Mouse (Mus musculus) ovary, postnatal 14 days (tissue): ENCODE measurements around the gene Trpc1.

Experiments used
- DNase-seq: peaks from one replicate; pipeline ENCODE4 v3.0.0; 2022; ENCODE audit warnings: low spot score

The Trpc1 gene

DNA sequence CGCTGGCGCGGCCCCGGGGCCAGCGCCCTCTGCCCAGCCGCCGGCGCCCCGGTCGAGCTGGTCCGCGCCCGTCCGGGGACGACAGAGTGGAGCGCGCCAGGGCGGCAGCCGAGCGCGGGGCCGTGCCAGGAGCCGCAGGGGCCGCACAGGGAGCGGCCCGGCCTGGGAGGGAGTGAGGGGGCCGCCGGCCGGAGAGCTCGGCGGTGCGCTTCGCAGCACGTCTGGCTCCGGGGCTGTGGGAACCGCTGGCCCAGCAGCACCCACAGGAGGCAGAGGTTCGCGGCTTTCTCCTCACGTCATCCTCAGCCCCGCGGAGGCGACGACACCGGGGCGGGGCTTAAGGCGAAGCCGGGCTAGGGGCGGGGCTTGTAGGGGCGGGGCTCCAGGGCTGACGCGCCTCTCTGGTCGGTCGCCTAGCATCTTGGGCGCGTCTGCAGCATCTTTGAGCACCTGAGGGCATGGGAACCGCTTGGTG is at the start of gene Trpc1:
Gene Trpc1, minus strand, starts transcription at position 339 of the 475 bp plus-strand sequence.
- DNase-seq: peak; percentile 55

DNA sequence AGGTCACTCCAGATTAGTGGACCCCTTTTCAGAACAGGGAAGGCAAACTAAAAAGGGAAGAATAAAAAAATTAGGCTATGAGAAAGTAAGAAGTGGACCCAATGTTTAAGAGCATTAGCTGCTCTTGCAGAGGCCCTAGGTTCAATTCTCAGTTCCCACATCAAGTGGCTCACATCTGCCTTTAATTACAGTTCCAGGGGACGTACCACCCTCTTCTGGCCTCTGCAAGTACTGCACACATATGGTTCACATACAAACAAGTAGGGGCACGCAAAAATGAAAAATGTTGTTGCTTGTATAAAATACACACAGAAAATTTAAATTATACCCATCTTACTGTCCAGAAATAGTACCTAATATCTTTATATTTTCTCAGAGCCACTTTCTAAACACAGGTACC is 46.1 kb upstream of the Trpc1 start:
- no peak for DNase-seq

DNA sequence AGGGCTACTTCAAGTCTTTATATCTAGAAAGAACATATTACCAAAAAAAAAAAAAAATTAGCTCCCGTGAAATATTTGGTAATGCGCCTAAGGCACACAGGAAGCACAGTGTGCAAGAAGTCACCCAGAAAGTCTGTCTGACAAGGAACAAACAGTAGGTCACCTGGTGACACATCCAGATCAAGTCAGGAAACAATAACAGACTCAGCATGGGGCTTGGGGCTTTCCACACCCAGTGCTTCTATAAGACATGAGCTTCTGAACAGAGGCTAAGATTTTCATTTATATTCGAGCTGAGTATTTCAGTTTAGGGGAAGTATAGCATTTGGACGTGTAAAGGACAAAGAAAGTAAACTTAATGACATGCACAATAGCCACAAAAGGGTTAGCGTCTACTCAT is 45.7 kb upstream of the Trpc1 start:
- no peak for DNase-seq

DNA sequence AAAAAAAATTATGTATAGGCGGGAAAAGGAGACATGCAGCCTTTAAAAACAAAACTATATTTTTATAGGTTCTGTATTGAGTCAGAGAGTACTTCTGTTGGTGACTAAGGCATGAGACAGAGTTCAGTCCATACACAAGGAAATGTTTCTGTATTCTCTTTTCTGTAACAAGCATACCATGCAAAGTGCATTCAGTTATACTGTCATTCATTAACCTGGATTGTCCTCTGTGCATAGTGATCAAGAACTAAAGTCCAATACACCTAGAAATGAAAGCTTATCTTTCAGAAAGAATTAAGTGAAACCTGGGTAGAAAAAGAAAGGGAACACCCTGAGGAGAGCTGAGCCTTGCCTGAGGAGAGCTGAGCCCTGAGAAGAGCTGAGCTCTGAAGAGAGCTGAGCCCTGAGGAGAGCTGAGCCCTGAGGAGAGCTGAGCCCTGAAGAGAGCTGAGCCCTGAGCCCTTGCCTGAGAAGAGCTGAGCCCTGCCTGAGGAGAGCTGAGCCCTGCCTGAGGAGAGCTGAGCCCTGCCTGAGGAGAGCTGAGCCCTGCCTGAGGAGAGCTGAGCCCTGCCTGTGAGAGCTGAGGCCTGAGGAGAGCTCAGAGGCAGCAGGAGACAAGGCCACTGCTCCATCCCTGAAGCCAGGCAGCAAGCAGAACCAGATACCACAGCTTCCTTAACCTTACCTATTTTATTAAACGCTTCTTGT is 45.1 kb upstream of the Trpc1 start:
- DNase-seq: no peak

DNA sequence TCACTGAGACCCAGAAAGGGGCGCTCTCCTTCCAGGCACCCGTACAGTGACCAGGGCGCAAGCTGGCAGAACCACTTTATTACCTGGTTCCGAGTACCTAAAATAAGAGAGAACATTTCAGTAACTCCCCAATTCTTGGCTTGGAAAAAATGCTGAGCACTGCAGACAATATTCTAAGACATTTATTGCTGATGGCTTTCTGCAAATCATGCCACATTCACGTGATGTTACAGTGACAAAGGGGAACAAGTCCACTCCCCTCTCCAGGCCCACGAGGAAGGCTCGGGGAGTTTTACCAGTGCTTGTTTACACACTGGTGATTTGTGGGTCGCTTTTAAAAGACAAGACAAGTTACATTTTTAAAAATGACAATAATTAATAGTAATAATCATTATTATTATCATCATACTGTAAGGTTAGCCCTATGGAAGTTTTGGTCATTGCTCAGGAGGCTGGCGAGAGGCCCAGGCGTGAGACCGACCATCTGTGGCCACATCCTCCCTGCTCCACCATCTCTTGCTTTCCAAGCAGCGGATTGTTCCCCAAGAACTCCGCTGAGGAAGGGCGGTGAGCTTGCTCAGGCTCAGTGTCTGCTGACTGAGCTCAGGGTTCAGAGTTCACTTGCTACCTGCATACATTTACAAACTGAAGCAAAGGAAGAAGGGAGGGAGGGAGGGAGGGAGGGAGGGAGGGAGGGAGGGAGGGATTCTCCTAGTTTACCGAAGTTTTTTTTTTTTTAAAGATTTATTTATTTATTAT is 44.0 kb upstream of the Trpc1 start:
- DNase-seq: no peak

DNA sequence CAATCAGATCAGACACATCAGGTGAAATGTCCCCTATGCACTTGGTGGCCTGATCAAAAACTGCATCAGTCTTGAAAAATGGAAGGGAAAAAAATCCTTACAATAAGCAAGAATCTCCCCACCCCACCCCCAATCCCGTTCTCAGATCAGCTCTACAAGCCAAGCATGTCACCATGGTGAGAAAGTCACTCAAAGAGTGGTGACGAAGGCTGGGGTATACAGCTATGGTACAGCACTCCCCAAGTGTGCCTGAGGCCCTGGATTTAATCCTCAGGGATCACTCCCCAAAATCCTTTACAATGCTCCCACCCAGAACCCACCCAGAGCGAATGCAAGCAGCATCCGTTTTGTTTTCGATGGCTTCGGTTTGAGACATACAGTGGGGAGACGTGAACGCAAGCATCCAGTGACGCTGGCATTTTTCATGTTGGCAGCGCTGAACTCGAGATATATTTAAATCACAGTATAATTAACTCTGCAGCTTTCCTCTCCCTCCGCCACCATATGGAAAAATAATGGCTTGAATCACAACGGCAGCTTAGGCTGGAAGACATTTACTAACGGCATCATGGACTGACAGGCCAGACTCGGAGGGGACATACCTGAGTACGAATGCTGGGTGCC is 34.8 kb upstream of the Trpc1 start:
- no peak for DNase-seq

DNA sequence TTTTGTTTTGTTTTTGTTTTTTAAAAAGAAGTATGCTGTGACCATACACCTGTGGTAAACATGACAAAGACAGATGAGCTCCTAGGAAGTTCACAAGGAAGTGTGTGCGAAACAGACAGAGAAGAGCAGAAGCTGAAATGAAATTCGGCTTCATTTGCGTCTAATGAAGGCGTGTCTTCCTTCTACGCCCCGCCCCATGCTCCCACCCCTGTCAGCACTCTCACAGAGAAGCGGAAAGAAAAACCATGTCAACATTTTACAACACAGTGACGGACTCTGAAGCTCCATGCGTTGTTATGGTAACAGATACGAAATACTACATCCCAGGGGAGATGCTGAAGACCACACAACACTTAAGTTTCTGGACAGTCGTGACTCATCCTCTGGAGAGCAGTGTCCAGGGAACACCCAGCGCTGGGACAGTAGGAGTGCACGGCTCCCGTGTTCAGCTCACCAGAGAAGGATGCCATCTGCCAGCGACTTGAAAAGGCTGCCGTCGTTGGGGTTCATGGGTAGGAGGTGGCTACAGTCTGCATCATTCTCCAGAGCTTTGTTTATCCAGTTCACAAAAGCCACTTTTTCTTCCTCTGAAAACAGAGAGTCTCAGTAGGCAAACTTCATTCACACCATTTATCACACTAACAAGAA is 33.6 kb upstream of the Trpc1 start:
- no peak for DNase-seq

DNA sequence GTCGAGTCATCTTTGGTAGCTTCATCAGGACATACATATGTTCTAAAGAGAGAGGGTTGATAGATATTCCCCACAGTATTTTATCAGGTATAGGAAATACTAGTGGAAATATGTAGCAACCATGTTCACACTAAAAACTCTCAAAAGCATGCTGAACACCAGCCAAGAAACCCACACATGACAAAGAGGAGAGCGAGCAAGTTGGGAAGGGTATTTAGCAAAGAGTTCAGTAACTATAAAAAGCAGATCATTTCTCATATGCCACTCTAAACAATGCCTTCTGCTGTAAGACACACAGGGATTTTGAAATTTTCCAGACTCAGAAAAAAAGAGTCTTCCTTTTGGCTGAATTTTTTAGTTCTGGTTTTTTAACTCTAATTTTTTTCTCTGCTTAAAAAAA is 21.5 kb upstream of the Trpc1 start:
- DNase-seq: no peak

DNA sequence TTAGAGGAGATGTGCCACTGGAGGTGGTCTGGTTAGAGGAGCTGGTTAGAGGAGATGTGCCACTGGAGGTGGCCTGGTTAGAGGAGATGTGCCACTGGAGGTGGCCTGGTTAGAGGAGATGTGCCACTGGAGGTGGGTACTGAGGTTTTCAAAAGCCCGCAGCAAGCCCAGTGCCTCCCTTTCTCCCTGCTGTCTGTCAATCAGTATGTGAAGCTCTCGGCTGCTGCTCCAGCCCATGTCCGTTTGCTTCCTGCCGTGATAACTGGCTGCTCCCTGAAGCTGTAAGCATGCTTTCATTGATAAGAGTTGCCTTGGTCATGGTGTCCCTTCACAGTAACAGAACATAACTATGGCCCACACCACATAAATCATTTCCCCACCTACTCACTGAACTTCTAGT is 13.0 kb upstream of the Trpc1 start:
- no peak for DNase-seq

DNA sequence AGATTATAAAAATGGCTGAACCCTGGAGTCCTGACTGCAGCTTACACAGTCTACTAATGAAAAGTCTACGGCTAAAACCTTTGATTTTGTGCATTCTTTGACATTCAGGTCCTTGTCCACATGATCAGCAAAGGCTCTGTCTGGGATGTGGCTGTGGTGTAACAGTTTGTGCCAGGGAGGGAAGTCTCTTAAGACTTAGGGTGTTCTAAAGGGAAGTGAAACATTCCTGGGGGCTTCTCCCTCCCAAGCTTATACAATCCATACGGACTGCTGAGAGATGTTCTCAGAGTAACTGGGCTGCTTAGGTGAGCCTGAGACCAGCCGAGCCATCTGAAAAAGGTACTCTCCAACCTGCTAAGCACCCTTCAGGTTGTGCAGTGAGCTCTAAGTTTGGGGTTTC is 12.1 kb upstream of the Trpc1 start:
- no peak for DNase-seq

DNA sequence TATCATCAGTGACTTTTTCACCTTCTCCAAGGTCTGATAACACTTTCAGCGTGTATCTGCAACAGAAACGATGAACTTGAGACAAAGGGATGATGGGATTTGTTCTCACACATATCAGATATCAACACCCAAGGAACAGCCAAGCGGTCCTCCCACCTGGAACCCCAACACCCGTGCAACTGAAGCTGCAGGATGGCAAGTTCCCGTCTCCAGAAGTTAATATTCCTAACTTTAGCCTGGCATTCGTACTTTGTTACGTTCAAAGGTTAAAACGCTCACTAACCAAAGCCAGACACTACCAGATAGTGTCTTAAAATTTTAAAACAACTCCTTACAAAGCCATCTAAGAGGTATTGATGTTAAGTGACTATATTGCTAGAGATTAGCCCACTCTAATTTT is 11.2 kb upstream of the Trpc1 start:
- no peak for DNase-seq

DNA sequence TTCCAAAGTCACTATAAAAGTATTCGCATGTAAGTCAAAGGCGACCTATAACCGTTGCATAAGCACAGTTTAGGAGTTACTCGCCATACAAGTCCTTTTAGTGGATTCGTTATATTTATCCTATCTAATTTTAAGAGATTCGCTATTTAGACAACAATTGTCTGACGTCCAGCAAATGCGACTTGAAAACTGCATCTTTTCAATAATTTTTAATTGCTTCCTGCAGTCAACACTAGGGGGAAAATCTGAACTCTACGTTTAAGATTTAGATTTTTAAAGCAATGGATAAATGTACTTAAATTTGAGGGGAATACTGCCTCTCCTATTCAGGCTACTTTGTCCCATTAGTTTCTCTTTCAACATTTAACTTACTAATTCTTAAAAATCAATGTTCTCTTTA is 571 bp upstream of the Trpc1 start:
- DNase-seq: no peak

DNA sequence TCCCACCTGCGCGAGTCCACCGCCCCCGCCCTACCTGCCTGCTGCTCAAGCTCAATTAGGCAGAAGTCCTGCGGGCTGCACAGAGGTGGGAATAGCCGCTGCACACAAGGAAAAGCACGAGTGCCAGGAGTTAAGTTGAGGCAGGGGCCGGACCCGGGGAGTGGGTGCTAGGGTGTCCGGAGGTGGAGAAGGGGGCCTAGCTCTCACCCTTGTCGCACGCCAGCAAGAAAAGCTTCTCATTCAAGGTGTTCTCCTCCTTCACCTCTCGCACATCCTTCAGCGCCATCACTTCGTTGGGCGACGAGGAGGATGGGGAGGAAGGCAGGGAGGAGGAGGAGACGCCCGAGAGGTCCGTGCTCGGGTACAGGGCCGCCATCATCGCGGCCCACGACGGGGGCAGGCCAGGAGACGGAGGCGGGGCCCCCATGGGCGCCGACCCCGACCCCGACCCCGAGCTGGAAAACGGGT is 680 bp downstream of the Trpc1 start:
- no peak for DNase-seq

DNA sequence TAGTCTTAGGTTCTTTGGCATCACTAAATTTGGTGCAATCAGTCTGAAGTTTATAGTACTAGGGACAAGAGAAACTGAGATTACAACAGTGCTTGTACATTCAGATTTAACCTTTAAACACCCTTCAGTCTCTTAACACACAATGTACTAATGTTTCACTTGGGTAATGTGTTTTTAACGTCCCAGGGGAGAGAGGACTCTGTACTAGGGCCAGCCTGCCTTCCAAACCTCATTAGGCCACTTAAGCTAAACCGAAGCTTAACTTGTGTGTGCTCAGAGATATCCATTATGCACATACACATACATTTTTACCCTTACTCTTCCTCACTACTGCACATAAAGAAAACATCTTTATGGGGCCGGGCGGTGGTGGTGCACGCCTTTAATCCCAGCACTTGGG is 2.9 kb downstream of the Trpc1 start:
- no peak for DNase-seq

DNA sequence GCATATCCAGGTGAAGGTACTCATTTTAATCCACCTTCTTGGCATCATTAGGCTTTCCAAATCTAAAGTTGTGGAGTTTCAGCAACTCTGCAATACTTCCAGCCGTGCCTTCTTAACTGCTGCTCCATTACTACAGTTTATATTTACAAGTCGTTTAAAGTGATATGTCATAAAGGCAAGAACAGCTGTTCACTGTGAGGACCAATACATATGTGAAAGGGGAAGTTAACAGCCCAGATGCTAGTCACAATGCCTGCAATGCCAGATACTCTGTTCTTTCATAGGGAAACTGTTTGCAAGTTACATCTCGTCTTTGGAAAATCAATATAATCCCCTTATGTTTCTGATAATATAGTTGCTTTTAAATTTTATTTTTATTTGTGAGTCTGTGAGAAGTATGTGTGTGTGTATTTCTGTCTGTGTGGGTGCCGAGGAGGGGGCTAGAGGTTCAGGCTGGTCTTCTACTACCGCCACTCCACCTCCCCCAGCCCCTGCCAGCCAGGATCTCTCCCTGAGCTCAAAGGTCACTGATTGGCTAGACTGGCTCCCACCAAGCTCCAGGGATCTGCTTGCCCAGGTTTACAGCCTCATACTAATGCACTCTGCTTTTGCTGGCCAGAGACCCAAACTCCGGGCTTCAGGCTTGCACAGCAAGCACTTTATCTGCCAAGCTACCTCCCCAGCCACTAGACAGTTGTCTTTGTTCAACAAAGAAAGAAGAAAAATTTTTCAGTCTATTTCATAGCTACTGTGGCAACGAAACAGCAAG is 5.1 kb downstream of the Trpc1 start:
- DNase-seq: no peak

DNA sequence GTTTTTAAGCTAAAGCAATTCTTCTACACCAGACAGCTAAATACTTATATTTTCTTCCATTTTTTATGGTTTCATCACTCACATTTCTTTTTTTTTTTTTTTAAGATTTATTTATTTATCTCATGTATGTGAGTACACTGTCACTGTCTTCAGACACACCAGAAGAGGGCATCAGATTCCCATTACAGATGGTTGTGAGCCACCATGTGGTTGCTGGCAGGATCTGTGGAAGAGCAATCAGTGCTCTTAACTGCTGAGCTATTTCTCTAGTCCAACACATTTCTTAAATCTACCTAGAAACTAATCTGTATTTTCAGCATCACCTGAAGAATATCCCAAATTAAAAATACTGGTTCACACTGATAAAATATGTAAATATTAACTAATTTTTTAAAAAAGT is 13.9 kb downstream of the Trpc1 start:
- DNase-seq: no peak

DNA sequence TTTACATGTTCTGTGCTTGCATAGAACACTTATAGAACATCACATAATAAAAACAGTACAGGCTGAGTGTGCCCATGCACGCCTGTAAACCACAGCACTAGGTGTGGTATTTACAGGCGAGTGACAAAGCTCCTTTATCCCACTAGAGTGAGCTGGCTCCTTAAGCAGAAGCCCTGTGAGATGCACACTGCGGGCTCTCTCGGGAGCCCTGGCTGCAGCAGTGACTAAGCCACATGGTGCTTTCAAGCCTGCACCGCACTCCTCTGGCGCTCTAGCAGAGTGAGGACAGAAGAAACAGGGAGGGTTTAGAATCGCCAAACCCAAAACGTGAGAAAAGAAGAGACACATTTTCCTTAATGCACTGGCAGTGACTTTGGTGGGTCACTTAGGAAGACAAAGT is 37.6 kb downstream of the Trpc1 start:
- no peak for DNase-seq

DNA sequence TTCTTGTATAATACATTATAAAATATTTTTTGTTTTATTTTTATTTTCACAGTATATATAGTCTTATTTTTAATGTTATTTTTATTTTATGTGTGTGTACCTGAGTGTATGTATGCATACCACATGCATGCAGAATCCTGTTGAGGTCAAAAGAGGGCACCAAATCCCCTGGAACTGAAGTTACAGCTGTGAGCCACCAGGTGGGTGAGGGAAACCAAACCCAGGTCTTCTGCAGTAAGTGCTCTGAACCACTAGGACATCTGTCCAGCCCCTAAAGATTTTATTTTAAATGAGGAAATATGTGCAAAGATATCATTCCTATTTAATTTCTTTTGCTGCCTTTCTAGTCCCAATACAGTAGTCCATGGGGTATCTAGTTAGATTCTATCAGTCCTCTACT is 41.2 kb downstream of the Trpc1 start:
- no peak for DNase-seq

DNA sequence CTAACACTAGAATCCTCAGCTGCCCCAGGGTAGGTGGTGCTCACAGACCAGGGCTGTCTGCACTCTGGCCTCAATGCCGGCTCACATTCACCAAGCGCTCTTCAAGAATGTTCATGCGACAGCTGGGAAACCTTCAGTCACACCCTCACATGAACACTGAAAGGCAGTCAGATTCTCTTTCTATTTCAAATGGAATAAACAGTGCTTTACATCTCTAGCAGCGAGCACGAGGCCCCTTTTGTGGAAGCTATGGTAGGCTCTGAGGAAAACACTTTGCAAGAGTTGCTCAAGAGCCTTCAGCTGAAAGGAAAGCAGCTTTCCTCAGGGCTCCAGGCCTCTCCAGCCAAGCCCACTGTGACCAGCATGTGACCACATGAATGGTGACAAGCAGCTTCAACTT is 44.8 kb downstream of the Trpc1 start:
- DNase-seq: no peak

DNA sequence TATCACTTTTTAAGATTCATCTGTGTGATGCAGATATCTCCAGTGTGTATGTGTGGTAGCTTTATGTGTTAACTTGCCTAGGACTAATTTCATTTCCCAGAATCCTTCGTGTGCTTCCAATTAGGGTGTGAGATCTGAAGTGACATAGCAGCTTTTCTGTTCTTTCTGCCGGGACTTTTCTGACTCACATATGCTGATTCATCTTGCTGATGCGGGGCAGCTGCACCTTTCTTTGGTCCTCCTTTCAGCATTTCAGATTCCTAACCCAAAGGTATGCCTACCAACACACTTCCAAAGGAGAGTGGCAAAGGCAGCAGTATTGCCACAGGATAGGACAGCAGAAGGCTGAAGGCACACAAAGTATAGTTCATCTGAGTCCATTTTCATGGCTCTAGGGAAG is 46.1 kb downstream of the Trpc1 start:
- DNase-seq: no peak

DNA sequence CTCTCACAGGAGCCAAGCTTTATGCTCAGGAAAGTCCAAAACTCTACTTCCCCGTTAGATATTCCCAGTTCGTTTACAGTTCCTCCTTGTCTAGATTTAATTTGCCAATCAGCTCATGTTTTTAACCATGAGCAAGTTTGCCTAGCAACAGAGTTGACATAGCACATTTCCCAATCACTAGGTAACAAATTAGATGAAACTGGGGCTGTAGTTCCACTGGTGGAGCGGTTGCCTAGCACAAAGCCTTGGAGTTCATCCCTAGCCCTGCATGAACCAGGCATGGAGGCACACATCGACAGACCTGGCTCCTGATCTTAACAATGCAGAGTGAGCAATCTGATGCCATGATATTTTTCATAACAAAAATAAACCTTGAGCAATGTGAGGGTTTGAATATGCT is 50.9 kb downstream of the Trpc1 start:
- DNase-seq: no peak

DNA sequence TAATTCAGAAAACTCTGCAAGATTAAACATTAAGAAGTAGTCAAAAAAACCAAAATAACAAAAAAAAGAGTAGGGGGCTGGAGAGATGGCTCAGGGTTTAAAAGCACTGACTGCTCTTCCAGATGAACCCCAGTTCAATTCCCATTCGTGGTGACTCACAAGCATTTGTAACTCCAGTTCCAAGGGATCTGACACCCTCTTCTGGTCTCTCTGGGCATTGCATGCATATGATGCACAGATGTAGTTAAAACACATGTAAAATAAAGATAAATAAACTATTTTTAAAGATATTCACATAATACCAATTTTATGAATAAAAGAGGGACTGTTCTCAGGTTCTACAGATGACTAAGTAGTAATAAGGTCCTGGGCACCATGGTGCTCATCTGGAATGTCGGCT is 52.4 kb downstream of the Trpc1 start:
- peak; percentile 37 for DNase-seq
